Mouse (Mus musculus) yolk sac, embryonic 10.5 days (tissue): Measurements from ENCODE around the gene Tdp2.
"Not testable (repeated sequence)": the region's sequence is repeated elsewhere in the genome, so short reads cannot be mapped to it uniquely, and the experiment has no call there.

Source experiments
- DNase-seq: peaks from one replicate; pipeline ENCODE4 v3.0.0-alpha.2; 2017; ENCODE audit warnings: low spot score

The Tdp2 gene

DNA sequence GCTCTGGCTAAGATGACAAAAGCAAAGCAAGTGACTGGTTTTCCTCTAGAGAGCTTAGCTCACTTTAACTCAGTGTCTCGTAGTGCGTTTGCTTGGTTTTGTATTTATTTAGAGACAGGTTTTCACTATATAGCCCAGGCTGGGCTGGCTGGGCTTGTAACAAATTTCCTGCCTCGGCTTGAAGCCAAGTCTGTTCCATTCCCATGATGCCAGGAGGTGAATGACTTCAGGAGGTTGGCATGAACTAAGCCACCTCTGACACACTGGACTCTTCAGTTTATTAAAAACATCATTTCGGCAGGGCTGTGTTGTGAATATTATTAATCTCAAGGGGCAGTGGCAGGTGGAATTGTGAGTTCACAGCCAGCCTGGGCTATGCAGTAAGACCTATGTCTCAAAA is 5.9 kb upstream of the Tdp2 start:
- no peak for DNase-seq

GRCm38 (mm10) chr13:24826116-24826515 is 5.4 kb upstream of the Tdp2 start:
- no peak for DNase-seq

DNA sequence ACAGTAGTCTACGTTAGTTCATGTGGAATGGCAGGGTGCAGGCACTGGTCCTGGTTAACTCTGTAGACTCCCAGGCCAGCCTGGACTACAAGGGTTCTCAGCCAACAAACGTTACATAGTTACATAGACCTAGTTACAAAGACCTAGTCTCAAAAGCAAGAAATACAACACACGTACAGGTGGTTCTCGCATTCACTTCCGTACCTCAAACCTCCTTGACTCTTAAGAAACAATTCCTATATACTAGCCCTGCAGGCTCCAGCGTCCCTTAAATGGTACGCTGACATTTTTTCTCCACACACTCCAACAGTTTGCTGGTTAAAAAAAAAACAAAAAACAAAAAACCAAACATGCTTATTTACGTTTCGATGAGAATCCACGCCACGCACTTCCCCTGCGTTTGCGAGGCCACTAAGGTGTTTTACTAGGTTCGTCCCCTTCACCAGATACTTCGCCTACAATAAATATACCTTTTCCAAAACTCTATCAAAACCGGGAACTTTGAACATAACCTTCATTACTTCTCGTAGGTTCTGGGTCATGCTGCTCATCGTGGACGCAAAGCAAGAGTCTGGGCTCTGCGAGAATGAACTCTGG is 625 bp upstream of the Tdp2 start:
- no peak for DNase-seq

GRCm38 (mm10) chr13:24832131-24832810 is 792 bp downstream of the Tdp2 start:
- DNase-seq, result no peak

- no peak for DNase-seq
These were observed 1.3 kb downstream of the Tdp2 start for GRCm38 (mm10) chr13:24832811-24833155.

DNA sequence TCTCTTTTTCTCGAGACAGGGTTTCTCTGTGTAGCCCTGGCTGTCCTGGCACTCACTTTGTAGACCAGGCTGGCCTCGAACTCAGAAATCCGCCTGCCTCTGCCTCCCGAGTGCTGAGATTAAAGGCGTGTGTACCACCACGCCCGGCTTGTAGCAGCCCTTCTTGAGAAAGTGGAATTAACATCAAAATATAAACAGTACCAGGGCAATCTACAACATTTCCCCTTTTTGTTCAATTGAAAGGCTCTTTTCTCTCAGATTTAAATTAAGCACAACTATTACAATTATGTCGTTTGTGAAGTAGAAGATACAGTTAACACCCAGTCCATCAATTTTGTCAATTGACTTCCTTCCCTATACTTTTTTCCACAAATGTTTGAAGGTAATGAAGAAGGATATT is 6.3 kb downstream of the Tdp2 start:
- not testable (repeated sequence) for DNase-seq

DNA sequence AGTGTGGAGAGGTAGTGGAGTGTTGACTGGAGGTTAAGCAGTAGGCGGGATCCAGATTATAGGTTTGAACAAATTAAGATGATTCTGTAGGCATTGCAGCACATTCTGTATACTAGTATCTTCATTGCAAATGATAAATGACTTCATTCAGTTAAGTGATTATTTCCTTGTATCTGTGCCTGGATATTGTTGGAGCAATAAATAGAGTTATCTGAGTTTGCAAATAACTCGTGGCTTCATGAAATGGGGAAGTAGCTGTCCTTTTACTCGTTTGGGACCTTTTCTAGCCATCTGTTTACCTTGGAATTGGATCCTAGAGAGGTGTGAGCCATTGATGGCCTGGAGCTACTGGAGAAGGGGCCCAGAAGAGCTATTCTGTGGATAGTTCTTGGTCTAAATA is 8.4 kb downstream of the Tdp2 start:
- DNase-seq, result no peak

DNA sequence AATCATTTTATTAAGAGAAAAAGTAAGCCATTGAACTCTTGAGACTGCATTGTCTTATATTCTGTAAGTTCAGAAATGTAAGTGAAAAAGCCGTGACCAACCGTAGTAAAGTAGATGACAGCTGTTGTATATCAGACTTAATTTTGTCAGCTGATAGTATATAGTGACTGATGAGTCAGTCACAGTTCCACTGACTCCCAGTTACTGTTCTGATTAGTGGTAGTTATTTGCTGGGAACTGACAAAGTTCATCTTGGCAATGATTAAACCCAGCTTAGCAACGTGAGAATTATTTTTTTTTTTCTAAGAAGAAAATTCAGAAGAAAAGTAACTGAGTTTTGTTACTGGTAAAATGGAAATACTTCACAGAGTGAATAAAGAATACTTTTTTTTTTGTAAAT is 10.2 kb downstream of the Tdp2 start:
- no peak for DNase-seq

DNA sequence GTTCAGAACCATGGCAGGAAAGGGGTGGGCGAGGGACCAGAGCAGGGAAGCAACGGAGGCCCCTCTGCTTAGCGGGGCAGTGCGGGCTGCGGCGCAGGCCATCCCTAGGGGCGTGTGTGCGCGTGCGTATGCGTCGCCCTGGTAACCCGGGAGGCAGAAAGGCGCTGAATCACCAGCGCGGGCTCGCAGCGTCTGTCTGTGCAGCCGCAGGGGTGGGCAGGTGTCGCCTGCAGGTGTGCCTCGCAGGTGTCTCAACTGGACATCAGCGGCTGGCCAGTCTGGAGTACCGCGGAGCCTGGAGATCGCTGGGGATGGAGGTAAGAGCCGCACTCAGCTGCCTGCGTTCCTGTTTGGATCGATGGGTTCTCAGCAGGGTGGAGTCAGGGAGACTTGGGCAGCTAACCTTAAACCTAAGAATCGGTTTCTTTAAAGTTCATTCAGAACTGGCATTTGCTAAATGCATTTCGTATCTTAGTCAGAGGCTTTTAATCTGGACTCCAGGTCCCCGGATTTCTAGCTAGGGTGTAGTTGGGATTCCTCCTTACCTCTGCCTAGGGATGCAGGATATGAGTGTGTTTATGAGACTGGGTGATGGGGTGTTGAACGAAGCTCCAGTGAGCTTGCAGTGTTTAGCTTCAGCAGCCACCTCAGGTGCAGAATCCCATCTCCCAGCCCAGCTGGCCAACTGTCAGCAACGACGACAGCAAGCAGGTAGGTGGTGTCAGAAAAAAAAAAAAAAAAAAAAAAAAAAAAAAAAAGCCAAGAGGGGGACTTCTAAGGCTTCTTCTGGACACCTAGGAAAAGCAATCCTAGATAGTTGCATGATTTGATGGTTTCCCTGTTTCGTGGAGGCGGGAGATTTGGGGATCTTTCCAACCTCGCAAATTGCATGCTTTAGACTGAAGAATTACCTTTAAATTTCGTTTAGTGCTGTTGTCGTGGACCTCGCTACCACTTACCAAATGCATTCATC is 13.8 kb downstream of the Tdp2 start, which contains the start of gene D130043K22Rik:
Gene D130043K22Rik, plus strand, starts transcription at position 153 of the 973 bp plus-strand sequence.
- DNase-seq, result peak; percentile 60

DNA sequence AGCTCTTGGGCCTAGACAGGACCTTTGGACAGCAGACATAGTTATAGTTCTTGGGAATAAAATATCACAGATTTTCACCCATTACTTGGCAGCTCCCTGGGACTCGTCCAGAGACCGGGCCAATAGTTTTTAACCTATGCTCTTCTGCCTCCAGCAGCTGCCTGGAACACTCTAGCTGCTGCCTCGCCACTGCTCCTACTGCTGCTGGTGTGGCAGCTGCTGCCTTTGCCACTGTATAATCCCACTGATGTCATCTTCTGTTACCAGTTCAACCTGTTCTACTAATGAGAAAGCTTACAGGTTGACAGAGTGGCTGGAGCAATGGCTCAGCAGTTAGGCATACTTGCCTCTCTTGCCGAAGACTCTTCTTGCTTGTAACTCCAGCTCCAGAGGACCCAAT is 17.8 kb downstream of the Tdp2 start:
- no peak for DNase-seq

- peak; percentile 30 for DNase-seq
These were observed 20.5 kb downstream of the Tdp2 start for GRCm38 (mm10) chr13:24851989-24852388.

- no peak for DNase-seq
These were observed 21.1 kb downstream of the Tdp2 start for GRCm38 (mm10) chr13:24852570-24852969.

GRCm38 (mm10) chr13:24859115-24859514 is 27.6 kb downstream of the Tdp2 start:
- no peak for DNase-seq

DNA sequence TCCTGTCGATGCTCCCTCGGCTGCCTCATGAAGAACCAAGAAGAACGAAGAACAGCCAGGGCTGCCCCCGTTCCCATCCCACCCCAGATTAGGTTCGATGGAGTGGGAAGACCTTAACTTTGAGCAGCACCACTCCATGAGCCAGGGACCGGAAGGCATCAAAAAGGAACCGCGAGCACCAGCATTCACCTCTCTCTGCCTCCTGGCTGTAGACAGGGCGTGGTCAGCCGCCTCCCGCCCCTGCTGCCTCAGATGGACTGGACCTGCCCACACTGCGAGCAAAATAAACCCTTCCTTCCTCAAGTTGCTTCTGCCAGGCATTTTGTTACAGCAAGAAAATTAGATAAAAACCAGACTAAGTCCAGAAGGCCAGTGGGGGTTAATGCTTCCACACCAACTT is 29.6 kb downstream of the Tdp2 start:
- no peak for DNase-seq

- DNase-seq, result no peak
These were observed 30.5 kb downstream of the Tdp2 start for GRCm38 (mm10) chr13:24862021-24862420.

DNA sequence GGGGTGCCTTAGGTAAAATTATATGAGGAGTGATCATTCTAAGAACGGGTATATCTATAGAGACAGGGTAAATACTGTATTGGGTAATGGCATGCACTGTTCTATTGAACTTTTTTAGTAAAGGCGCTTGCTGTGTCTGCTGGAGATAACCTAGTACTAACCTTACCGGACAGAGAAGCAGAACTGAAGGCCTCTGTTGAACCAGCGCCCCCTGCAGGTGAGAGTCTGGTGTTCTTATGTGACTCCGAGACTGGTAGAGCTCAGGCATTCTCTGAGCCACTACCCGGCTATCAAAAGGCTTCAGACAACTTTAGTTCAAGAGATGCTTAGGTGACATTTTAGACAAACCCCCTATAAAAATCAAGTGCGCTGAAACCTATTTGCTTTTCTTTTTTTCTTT is 31.0 kb downstream of the Tdp2 start:
- DNase-seq, result no peak

DNA sequence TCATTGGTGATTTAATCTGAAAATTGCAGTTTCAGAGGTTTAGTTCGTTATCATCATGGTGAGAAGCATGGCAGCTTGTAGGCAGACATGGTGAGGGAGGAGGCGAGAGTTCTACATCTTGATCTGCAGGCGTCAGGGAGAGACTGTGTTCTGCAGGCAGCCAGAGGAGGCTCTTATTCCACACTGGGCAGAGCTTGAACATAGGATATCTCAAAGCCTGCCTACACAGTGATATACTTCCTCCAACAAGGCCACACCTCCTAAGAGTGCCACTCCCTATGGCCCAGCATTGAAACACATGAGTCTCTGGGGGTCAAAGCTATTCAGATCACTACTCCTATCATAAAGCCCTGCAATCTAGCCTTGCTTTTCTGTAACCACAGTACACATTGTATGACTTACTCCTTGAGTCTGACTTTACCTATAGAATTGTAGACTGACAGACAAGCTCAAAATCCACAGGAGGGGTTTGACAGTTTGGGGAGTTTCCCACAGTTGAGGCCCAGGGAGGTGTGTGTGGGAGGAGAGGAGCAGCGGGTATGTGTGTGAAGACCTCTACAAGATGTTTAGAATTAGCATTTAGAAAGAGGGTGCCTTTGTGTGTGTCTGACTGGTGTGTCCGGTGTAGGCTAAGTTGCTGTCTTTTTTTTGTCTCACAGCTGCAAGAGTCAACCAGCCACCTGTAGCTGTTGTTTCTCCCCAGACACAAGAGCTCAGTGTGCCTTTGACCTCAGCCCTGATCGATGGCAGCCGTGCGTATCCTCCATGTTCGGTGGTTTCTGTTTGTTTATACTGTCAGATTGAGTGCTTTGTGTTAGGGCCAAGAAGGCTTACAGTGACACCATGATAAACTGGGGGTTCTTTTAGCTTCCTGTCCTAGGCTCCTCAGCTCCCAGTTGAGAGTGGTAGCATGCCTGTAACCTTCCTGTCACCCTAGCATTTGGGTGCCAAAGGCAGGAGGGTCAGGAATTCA is 35.2 kb downstream of the Tdp2 start:
- no peak for DNase-seq

DNA sequence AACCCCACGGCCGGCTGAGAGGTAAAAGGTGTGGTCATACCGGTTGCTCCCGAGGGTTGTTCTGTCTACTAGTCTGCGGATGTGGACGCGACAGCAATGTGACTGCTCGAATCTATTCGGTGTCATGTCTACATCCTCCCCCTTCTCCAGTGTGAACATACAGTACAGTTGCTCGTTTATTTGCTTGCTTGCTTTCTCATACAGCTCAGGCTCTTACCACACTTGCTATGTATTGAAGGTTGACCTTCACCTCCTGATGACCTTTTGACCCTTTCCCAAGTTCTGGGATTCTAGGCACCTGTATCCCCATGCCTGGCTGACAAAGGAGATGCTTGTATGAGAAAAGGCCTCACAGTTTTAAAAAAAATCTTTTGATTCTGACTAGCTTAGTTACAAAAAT is 36.3 kb downstream of the Tdp2 start:
- no peak for DNase-seq

DNA sequence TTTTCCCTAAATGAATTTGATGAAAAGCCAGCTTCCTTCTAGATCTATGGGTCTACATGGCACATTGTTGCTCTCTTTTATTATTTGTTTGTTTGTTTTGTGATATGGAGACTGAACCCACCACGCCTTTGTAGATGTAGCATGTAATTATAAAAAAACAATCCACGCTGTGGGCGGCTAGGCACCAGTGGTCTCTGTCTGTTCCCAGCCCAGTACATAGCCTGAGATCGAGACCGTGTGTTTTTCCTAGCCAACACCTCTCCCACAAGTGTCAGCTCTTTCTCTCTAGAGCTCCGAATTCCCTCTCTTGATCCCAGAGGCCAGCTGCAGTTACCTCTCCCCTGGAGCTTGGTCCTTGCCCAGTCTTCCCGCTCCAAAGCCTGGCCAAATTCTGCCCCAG is 36.8 kb downstream of the Tdp2 start:
- DNase-seq, result no peak

DNA sequence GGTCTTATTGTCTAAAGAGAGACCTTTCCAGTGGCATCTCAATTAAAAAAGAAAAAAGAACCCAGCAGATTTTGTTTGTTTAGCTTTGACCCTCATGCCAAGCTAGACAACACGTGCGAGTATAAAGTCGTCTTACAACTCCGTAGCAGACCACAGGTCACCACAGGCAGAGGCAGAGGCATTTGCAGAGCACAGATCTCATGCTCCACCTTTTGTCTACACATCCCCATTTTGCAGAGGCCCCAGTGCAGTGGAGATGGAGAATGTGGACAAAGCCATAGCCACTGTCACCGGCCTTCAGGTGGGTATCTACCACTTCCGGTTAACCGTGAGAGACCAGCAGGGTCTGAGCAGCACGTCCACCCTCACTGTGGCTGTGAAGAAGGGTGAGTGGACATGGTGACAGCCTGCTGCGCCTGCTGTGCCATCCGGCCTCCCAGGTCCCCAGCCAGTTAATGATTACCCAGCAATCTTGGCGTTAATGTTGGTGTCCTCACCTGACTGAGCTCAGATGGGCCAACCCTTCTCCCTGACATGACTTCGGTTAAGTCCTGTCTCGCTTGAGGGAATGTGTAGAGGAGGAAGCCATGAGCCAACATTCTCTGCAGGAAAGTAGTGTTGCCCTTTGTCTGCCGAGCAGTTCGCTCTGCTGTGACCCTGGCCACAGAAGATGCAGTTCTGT is 48.0 kb downstream of the Tdp2 start:
- peak; percentile 86 for DNase-seq

DNA sequence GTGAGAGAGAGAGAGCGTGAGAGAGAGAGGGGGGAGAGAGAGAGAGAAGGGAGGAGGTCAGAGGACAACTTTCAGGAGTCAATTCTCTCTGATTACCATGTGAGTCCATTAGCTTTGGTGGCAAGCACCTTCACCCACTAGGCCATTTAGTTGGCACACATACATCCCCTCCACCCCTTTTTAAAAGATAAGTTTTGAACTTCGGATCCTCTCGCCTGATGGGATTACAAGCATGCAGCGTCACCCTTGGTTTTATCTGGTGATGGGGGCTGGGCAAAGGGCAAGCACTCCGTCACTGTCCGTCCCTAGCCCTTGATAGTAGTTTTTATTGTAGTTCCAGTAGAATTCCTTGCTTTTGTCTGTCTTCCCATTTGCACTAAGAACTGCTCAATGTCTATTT is 48.7 kb downstream of the Tdp2 start:
- peak; percentile 70 for DNase-seq
